Mouse (Mus musculus) gastrocnemius, postnatal 10 days (tissue): ENCODE results near the gene Gm40193. TPM values are rescaled to one million over a fixed set of nuclear protein-coding genes. Genes with fewer than 3 reads are reported as not detected.
A peak's percentile ranks its signal among the peaks of the same experiment; 100 is the strongest.

Experiments used
- DNase-seq: peaks from one replicate; pipeline ENCODE4 v3.0.0; 2021; ENCODE audit warnings: mixed read lengths
- total RNA-seq, 2 experiments: library from RNA; stranded (reverse); gene quantifications; 2 replicates each; pipeline ENCODE4 v1.2.3; 2021

The Gm40193 gene
- total RNA-seq, 2 experiments from 2014 or later: not detected

GRCm38 (mm10) chr11:70504970-70505369 lies 27.8 kb downstream of the Gm40193 start, which contains the start of gene Tm4sf5:
Tm4sf5 (plus strand) TSS chr11:70505244.
- DNase-seq: no peak

- no peak for DNase-seq
Observed at GRCm38 (mm10) chr11:70502018-70502417, 30.7 kb downstream of the Gm40193 start.

DNA sequence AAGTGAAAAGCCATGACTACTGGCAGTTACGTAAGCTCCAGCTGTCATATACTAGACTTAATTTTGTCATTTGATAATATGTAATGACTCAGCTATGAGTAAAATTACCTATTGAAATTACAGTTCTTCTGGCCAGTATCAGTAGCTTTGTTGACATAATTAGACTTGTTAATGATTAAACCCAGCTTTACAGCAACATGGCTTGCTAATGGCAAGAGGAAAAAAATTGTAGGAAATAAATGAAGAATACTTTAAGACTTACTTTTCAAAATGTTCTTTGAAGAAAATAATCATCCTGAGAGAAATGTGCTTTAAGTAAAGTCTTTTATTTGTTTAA lies 32.3 kb downstream of the Gm40193 start:
- DNase-seq: no peak

DNA sequence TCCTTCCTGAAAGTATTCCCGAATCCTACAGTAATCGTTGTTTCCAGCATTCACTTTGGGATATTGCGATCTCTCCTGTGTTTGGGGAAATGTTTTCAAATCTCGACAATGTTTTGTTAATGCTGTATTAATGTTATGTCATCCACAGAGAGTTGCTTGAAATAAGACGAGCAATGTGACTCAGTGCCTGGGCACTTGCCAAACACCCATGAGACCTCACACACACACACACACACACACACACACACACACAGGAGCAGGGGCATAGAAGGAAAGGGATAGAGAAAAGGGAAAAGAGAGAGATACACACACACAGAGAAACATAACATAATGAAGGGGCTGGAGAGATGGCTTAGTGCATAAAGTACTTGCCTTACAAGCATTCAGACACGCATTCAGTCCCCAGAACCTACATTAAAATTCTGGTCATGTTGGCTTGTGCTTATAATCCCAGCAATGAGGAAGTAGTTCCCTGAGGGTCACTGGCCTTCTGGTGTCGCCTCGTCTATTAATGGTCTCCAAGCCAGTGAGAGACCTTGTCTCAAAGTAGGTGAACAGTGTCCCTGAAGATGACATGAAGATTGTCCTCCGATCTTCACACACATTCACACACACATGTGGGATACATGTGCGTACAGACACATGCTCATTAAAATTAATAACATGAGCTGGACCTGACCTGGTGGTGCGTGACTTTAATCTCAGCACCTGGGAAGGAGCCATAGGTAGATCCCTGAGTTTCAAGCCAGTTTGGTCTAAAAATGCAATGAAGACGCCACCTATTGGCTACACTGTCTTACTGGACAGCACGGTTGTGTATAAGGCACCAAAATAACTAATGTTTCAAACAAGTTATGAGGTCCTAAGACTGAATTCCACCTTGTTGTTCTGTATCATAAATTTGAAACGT lies 32.9 kb downstream of the Gm40193 start:
- DNase-seq: peak; percentile 18

DNA sequence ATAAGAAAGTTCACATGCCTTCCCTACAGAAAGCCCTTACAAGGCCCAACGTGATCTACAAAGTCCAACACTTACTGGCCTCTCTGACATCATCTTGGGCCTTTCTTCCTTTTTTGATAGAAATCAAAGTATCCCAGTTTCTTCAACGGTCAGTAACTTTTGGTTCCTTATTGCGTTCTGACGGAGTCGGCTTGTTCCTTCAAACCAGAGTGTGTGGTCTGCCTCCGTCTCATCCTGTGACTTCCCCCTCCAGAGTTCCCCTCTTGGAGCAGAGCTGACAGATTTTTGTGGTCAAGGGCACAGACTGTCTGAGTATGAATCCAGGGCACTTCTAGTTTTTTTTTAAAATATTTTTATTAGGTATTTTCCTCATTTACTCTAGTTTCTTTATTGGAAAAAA lies 43.1 kb downstream of the Gm40193 start:
- DNase-seq: no peak

DNA sequence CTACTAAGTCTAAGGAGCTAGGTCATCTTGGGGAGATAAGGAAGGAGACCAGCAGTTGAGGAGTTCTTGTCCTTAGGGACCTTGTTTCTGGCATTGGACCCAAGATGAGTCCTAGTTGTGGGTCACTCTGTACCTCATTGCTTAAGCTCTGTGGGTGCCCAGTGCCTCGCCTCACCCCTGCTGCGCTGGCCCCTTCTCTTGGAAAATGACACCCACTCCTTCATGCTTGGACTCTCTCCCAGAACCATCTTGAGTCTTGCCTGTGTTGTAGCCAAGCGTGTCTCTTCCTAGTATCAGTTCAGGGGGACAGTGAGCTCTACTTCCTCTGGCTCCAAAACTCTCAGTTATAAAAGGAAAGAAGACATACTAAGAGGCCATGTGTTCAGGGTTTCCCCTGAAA lies 43.6 kb downstream of the Gm40193 start:
- no peak for DNase-seq

DNA sequence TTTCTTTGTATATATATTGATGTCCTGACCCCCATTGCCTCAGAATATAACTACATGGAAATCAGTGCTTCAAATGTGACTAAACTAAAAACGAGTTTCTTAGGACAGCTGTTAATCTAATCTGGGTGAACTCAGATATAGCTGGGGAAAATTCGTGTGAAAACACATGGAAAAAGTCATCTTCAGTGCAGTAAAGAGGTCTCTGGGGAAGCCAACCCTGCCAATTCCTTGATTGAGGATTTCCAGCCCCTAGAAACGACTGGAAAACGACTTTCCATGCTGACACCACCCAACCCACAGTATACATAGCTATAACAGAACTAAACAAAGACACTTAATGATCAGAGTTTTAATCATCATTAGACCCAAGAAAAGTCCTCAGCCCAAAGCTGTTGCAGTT lies 44.9 kb downstream of the Gm40193 start:
- peak; percentile 31 for DNase-seq

GRCm38 (mm10) chr11:70485498-70485897 lies 47.2 kb downstream of the Gm40193 start:
- DNase-seq: no peak

Other genes with a start within 250 kb of the Gm40193 start
- gene Alox12e, start 210.3 kb downstream of the Gm40193 start, total RNA-seq: not detected
- gene Alox15, start 180.9 kb downstream of the Gm40193 start, total RNA-seq: under 1 TPM in 1 of 2 experiments, not detected in 1; 0.52 TPM
- 10 to 100 TPM; 20.2 to 21.4 TPM for gene Pelp1, start 122.9 kb downstream of the Gm40193 start, total RNA-seq
- 10 to 100 TPM; 11.0 TPM for gene Arrb2, start 100.3 kb downstream of the Gm40193 start, total RNA-seq
- gene Med11, start 81.0 kb downstream of the Gm40193 start, total RNA-seq: 10 to 100 TPM in 1 of 2 experiments, 1 to 10 TPM in 1; 7.6 to 11.0 TPM
- gene Zmynd15, start 73.5 kb downstream of the Gm40193 start, total RNA-seq: 1 to 10 TPM in 1 of 2 experiments, under 1 TPM in 1; 0.52 to 1.6 TPM
- 1 to 10 TPM; 3.4 to 5.1 TPM for gene Cxcl16, start 73.0 kb downstream of the Gm40193 start, total RNA-seq
- gene Tm4sf5, start 27.7 kb downstream of the Gm40193 start, total RNA-seq: not detected
- gene Vmo1, start 18.3 kb downstream of the Gm40193 start, total RNA-seq: not detected
- not detected for gene Gltpd2, start 13.7 kb downstream of the Gm40193 start, total RNA-seq
- 100 to 1,000 TPM; 326 to 361 TPM for gene Psmb6, start 7.6 kb downstream of the Gm40193 start, total RNA-seq
- 10 to 100 TPM; 16.4 to 21.3 TPM for gene Pld2, start 7.1 kb upstream of the Gm40193 start, total RNA-seq
- gene Mink1, start 29.9 kb upstream of the Gm40193 start, total RNA-seq: 10 to 100 TPM; 28.6 to 37.0 TPM
- not detected for gene 4930544D05Rik, start 82.9 kb upstream of the Gm40193 start, total RNA-seq
- 10 to 100 TPM; 30.7 to 35.0 TPM for gene Chrne, start 86.3 kb upstream of the Gm40193 start, total RNA-seq
- under 1 TPM; 0.12 to 0.29 TPM for gene Gp1ba, start 106.2 kb upstream of the Gm40193 start, total RNA-seq
- gene Rnf167, start 114.3 kb upstream of the Gm40193 start, total RNA-seq: 10 to 100 TPM; 41.9 to 43.7 TPM
- 100 to 1,000 TPM; 252 to 283 TPM for gene Slc25a11, start 114.5 kb upstream of the Gm40193 start, total RNA-seq
- gene Pfn1, start 121.7 kb upstream of the Gm40193 start, total RNA-seq: 100 to 1,000 TPM; 465 to 491 TPM
- 1,000 to 10,000 TPM; 5,193 to 5,983 TPM for gene Eno3, start 124.3 kb upstream of the Gm40193 start, total RNA-seq
- 100 to 1,000 TPM; 131 to 133 TPM for gene Spag7, start 136.5 kb upstream of the Gm40193 start, total RNA-seq
- 10 to 100 TPM; 20.6 to 21.8 TPM for gene Camta2, start 155.2 kb upstream of the Gm40193 start, total RNA-seq
- 1 to 10 TPM; 1.6 to 2.5 TPM for gene Inca1, start 167.2 kb upstream of the Gm40193 start, total RNA-seq
- 100 to 1,000 TPM; 195 to 205 TPM for gene Kif1c, start 167.6 kb upstream of the Gm40193 start, total RNA-seq
- 10 to 100 TPM; 11.6 to 12.4 TPM for gene Zfp3, start 231.3 kb upstream of the Gm40193 start, total RNA-seq